Mouse (Mus musculus) granulocyte monocyte progenitor cell, adult 5-6 weeks (primary cell): ENCODE measurements at regions not wholly inside any gene's neighbourhood (a gene's known extent, or its start where the extent isn't known, plus 50 kb on each side); places are given as distances from the start of the nearest gene placed in this dataset.
A peak's percentile ranks its signal among the peaks of the same experiment; 100 is the strongest.

Source experiments
- ATAC-seq: replicated peaks from 2 replicates; pipeline ENCODE4 v1.8.0; 2016; ENCODE audit warnings: mild to moderate bottlenecking, moderate TSS enrichment, inconsistent platforms; ENCODE audit not compliant: poor library complexity, severe bottlenecking

DNA sequence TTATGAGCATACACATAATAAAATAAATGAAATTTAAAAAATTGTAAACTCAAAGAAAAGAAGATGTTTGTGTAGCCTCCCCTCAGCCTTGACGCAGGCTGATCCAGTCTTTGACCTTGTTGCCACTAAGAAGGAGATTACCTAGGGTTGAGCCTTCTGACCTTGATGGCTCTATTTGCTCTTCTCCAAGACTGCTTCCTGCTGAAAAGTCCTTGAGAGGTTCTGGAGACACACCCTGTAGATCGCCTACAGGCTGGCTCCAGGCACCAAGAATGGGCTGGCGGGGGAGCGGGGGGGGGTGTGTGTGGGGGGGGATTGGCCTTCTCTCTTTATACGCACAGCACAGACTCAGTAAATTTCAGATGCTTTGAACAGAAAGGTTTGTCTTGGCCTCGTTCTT lies 358.4 kb downstream of the Bckdhb start:
- ATAC-seq, result no peak

DNA sequence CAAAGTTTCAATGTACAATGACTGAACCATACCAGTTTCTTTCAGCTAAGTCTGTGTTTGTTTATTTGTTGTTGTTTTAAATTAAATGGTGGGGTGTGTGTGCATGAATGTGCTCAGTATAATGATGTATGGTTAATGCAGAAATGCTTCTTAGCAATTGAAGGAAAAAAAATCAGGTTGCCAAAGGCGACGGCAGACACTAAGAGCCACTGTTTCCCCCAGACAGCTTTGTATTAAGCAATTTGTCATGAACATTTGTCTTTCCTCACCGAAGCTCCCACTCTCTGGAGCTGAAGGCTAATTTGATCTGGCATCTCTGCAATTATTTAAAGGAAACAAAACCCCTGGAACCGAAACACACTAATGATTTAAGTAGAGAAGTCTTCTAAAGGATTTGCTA lies 360.7 kb downstream of the Bckdhb start:
- ATAC-seq, result no peak

DNA sequence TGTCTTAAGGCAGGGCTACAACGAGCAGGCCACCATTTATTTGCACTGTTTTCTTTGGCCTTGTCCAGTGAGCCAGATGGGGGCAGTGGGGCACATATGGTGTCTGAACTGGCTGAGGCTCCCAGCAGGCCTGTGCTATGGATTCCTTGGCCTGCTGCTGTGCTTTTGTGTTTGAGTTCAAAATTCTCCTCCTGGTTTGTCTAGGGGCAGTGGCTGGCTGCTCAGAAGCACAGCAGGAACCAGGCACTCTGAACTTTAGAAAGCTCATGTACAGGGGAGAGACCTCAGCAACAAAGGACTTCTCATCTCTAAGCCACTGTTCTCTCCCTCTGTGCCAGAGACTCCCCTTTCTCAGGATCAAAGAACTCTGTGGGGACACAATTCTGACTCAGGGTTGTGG lies 370.9 kb downstream of the Bckdhb start:
- no peak for ATAC-seq

DNA sequence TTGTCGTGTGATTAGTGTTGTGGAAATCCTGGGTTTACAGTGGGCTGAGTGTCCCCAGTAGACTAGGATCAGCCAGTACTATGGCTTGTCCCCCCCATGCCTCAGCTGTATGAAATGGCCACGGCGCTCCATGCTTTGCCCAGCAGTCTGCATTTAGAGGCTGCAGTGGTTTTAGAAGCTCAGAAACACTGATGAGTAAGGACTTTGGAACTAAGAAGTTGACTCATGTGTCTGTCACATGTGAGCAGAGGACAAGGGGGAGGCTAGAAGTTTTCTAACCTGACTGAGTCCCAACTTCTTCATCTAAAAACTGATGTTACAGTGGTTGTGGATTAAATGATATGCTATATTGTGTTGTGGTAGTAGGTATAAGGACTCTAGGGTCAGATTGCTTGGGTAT lies 371.5 kb downstream of the Bckdhb start:
- ATAC-seq, result no peak

DNA sequence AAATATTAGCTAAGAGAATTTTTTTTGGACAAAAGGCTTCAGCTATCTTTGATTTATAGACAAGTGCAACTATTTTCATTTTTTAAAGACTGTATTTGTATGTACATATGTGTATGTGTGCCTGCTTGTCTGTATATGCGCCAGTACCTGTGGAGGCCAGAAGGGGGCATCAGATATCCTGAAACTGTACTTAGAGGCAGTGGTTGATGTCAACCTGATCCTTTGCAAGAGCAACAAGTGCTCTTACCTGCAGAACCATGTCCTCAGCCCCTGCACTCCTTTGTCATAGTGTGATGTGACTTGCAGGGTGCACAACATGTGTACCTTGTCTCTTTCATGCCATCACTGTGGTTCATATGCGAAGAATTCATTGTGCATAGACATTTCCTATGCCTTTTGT lies 379.5 kb downstream of the Bckdhb start:
- ATAC-seq, result 0 out of 2 replicates have a peak, but pooled peaks have one; percentile 33

DNA sequence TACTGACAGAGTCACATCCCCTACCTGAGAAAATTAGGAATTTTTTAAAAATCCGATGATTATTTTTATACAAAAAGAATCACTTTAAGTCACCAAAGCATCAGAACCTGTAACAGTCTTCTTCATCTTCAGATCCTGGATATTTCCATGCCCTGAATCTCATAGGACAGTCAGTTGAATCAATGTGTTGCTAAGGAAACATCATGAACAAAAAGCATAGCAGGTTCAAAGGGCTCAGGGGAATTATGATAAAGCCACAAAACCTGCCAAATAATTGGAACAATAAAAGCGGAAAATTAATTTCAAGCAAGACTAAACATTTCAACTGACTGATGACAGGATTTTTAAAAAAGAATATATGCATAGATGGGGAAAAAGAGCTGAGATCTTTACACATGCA lies 393.9 kb downstream of the Bckdhb start:
- no peak for ATAC-seq

DNA sequence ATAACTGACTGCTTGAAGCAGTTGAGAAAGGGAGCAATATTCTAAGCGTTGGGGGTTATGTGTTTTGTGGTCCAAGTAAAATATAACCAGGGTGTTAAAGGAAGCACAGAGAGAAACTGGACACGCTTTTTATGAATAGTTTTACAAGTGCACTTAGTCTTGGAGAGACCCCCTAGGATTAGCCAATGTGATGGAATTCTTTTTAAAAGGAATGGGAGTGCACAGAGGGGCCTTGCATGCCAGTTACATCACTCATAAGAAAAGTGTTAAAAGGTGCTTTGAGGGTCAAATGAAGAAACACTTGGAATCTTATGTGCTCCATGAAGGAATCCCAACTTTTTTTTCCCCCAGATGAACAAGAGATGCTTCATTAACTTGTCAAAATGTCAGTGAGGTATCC lies 394.4 kb downstream of the Bckdhb start:
- ATAC-seq, result no peak

DNA sequence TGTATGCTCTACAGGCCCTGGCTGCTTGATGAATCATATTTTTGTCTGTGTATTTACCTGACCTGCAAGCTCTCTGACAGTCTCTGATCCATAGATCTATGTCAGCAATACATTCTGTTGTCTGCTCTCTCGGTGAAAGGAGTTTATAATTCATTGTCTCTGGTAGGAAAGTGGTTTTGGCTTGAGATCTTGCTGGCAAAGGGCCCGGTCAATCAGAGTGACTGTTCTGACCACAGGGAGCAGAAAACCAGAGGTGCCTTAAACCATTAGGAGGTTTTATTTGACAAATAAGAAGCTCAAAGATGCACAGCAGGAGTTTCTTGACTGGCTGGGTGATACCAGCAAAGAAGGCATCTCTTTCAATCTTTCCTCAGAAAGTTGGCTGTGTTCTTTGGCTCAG lies 398.2 kb downstream of the Bckdhb start:
- no peak for ATAC-seq

DNA sequence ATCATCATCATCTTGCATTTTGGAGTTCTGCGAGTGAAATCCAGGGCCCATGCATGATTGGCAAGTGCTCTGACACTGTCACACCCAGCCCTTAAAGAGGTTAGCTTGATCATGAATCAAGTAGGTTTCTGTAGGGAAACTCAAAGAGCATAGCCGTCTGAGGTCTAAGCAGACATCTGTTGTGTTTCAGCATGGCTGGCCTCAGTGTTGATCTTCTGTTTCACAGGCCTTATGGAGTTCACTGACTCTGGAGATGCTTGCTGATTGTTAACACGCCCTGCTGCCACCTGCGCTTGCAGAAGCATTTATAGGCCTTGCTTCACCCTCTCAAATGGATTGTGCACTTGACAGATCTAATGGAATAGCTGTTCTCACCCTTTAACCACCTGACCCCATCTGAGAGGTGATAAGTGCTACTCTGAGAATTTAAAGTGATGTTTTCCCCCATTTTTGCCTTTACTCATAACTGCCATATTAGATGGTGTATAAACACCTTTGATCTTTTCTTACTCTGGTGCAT lies 406.2 kb downstream of the Bckdhb start:
- ATAC-seq, result no peak

DNA sequence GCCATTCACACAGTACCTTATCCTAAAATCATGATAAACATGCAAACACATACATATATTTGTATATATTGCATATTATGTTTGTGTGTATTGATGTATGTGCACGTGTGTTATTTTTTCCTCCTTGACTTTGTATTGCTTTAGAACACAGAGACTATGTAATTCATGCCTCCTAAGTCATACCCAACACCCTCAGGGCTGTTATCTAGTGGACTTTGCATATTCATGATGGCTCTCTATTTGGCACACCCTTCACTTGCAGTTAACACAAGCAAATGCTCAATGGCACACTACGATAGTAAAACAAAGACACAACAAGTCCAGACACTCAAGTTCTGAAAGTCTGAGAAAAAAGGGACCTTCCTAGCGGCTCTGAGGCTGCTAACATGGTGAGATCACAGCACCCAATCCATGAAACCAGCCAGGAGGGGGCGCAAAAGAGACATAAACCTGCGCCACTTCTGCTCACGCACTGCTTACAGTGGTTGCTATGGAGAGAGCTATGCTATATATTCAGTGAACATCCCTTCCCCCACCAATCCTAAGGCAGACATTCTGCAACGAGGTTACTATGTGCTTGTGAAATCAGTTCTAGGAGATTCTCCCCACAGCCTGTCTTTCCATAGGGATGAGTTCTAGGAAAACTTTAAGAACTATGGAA lies 418.6 kb downstream of the Bckdhb start:
- ATAC-seq, result peak; percentile 99

DNA sequence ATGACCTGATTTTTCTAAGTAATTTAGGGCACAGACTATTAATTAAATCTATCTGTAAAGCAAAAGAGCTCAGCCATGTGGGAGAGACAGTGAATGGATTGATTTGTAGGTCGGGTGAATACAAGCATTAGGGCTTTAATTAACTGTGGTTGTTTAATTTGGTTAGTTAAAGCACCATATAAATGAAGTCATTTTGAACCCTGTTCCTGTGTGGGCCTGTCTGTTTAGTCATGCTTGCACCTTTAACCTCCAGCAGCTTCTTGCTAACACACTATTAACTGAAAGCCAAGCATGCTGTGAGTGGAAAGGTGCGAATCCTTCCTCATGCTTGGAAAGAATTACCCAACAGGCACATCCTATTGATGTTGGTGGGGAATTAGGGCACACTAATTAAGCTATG lies 425.3 kb downstream of the Bckdhb start:
- ATAC-seq, result no peak

DNA sequence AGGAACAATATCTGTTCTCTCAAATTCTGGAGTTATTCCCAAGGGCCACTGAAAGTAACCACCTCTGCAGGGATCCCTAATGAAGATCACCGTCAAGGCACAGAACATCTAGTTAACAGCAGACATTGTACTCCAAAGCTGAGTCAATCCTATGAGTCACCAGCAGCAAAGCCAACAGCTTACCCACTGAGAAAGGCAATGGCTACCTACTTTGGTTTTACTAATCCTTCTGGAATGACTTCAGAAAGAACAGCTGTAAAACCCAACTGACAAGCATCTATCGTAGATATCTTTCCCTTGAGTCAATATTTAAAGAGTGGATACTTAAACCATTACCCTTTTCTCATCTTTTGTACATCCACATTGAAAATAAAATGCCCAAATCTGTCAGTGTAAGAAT lies 429.5 kb downstream of the Bckdhb start:
- ATAC-seq, result no peak

DNA sequence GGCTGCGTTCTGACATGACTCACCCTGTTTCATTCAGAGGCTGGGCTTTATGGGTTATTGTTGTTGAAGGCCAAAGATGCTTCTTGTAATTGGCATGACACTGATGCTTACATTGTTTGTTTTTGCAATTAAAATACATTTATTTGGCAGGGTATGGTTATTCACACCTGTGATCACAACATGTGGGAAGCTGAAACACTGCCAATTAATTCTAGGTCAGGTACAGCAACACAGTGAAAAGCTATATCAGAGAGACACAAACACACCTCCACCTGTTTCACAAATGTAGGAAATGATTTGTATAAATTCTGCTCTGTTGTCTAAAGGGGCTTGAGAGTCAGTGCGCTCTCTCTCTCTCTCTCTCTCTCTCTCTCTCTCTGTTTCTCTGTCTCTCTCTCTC lies 431.2 kb downstream of the Bckdhb start:
- no peak for ATAC-seq

DNA sequence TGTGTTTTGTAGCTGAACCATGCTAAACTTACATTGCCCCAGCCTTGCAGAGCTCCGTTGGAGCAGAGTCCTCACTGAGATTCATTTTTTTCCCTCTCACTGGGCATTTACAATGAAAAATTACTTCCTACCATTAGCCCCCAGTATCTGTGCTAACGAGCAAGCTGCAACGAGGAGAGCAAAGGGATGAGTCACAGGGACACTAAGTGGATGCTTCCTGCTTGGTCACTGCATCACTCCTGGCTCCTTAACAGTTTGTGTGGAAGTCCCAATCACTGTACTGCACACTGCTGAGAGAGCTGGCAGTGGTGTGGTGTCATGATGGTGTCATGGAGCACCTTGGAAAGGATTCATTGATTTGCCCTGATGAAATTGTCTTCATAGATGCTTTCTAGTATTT lies 434.9 kb downstream of the Bckdhb start:
- ATAC-seq, result no peak

DNA sequence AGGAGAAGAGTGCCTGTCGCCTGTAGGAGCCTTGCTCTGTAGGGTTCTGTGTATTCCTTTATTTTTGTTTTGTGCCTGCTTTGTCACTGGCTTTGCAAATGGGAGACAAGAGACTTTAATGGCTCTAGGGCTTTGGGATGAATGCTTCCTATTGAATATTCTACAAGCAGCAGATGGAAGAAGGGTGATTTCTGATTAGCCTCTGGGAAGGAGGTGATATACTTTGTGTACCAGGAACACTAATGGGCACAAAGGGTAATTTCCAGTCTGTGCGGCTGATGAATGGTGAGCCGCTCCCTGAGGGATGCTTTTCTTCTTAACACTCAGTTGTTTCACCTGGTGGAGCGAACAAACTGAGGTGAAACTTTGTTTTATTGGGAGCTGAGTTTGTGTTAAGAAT lies 435.5 kb downstream of the Bckdhb start:
- no peak for ATAC-seq

DNA sequence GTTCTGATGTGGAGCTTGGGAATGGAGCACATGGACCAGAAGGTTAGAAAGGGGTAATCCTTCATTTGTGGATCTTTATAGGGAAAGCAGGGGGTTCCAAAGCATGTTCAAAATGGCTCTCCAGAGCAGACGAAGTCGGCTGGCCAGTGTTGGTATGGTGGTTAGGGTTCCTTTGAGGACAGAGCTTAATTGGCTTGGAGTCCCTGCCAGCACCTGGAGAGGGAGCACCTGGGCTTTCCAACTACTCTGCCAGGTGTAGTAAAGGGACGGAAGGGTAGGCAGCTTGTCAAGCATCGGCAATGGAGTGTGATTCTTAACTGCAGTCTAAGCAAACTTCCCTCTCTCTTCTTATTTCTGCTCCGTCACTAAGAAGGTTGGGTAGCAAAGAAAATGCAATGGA lies 438.5 kb downstream of the Bckdhb start:
- ATAC-seq, result no peak

DNA sequence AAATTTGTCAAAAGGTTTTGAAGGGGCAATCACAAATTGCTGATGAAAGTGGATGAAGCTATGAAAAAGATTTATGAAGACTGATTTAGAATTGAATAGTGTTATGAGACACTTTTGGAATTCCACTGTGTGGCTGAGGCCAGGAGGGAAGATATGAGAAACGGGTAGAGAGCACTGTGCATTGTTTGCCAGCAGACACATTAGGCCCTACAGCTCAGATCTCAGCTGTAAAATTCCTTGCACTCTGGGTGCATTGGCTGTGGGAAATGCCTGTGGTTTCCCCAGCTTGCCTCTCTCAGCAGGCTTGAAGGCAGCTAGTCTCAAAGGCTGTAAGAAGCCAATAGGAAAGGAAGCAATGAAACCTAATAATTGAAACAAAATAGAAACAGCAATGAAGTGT lies 444.3 kb downstream of the Bckdhb start:
- ATAC-seq, result no peak

DNA sequence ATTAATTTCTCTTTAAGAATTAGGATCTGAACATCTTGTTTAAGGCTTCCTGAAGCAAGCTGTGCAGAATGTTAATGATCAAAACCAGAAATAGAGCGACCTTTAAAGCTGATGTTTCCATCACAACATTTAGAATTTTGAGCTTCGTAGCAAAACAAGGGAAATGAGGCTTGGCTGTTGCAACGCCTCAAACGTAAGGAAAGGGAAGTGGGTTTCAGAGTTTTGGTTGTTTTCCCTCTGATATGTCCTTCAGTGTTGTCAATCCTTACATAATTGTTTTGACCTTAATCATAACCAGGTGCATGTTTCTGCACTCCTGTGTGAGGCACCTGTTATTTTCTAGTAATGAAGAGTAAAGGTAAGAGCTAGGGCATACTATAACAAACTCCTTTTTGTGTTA lies 445.3 kb downstream of the Bckdhb start:
- peak; percentile 59 for ATAC-seq

DNA sequence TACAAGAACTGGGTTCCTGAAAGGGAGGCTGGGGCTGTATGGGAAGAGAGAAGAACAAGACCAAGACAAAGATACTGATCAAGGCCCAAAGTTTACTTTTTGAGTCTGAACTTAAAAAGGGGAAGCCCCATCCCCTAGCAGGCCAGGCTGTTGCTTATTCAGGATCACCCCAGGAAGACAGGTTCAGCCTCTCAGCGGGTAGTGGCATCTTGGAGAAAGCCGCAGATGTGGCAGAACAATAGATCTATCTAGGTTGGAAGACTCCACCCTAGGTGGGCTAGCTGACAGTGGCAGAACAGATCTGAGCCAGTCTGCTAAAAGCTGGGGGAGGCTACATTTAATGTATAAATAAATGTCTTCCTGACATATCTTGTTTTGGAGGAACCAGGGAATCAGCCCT lies 450.8 kb downstream of the Bckdhb start:
- ATAC-seq, result no peak

DNA sequence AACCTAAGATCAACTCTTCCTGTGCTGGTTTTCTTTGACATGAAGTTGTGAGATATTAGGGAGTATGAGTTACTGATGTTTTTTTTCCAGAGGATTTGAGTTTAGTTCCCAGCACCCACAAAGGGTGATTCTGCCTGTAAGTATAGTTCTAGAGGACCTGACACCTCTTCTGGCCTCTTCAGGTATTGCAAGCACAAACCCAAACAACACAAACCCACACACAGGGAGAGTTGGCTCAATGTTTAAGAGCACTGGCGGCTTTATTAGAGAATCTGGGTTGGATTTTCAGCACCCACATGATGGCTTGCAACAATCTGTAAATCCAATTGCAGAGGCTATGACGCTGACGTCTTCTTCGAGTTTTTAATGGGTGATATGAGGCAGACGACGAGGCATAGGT lies 451.7 kb downstream of the Bckdhb start:
- ATAC-seq, result no peak

DNA sequence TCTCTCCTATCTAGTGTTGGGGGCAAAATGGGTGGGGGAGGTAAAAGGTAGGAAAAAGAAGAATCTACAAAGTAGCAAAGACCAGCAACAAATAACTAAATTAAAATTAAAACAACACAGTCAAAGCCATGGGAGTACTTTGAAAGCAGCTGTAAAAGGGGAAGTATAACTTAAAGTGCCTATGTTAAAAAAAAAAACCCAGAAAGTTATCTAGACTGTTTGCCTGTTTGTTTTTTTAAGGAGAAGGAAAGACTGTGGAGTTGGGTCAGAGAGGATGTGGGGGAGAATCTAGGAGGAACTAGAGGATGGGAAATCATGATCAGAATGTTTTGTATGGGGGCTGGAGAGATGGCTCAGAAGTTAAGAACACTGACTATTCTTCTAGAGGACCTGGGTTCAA lies 457.0 kb downstream of the Bckdhb start:
- peak; percentile 59 for ATAC-seq

DNA sequence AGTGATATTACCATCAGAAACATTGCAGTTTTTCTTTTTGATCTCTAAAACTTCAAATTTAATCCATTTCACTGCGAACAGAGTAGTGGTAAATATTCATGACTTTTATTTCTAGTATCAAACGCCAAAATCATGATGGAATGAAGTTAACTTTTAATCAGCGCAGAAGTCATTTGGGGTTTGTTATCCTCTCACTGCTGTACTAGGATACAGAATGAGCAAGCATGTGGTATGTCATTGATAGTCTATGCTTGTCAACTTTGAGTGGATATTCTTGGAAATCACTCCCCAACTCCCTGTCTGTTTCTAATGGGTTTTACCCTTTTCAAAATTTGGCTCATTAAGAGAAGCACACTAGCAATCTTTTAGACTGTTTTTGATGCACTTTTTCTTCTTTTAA lies 464.9 kb downstream of the Bckdhb start:
- ATAC-seq, result no peak
